Mouse (Mus musculus) layer of hippocampus, adult 8-10 months (tissue): ENCODE data around the gene Phka2. TPM values are rescaled to one million over a fixed set of nuclear protein-coding genes. Genes with fewer than 3 reads are reported as not detected.

Source experiments
- DNase-seq, 2 experiments: peaks; one replicate each; pipeline ENCODE4 v3.0.0; 2022; ENCODE audit warnings: low spot score in 2 of 2
- total RNA-seq, 4 experiments: library from RNA; stranded (reverse); gene quantifications; 2 replicates each; pipeline ENCODE4 v1.2.4; 2022

The Phka2 gene
- total RNA-seq, 4 experiments from 2014 or later: 23.2 to 51.2 (median 35.5) TPM

DNA sequence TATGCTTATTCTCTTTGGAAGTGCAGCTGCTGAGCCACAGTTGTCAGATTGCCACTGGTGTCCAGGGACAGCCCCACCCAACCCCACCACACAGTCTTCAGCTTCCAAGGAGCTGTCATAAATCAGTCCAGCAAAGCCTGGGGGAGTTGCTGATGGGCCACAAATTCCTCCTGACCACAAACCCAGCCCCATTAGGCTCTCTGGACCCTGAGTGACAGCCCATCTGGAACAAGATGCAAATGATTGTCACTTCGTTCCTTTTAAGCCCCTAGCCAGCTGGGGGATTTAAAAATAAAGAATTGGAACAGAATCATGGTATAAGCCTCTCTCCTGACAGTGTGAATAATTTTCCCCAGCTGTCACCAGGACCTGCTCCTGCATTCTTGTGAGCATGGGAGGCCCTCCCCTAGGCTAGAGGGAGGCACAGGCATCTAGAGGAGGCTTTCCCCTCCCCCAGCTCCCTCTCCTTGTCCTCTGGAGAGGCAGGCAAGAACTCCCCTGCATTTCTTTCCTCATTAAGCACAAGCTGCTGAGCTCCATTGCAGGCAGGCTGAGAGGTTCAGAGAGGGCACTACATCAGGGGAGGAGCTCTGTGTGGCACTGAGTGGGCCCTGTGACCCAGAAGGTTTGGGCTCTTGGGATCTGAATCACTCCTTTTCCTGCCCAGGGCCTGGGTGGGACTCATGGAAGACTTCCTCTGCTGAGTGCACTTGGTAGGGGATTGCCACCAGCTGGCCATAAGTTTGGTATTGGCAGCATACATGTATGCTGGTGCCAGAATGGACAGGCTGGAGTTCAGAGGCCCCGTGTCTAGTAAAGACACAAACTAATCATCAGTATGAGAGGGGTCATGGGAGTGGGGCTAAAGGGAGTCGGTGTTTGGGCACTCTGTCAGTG lies 96.8 kb downstream of the Phka2 start:
- no peak for DNase-seq

GRCm38 (mm10) chrX:160601053-160601452 lies 99.1 kb downstream of the Phka2 start:
- no peak for DNase-seq

DNA sequence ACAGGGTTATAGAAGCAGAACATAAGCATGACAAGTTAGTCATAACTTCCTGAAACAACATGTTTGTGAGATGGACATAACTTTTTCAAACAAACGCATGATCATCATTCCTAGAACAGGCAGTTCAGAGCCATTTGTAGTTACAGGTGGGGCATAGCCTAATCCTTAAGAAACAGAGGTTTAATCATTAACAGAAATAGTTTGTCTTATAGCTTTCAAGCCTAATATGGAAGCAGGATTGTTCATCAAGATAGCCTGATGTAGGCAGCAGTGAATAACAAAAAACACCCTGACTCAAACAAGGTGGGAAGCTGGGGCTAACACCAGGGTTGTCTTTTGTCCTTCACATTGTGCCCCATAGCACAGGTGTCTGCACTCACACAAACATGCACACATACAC lies 100.8 kb downstream of the Phka2 start:
- DNase-seq: no peak

- no peak for DNase-seq
Observed at GRCm38 (mm10) chrX:160603316-160603715, 101.3 kb downstream of the Phka2 start.

GRCm38 (mm10) chrX:160603981-160604541 lies 102.1 kb downstream of the Phka2 start:
- no peak for DNase-seq

DNA sequence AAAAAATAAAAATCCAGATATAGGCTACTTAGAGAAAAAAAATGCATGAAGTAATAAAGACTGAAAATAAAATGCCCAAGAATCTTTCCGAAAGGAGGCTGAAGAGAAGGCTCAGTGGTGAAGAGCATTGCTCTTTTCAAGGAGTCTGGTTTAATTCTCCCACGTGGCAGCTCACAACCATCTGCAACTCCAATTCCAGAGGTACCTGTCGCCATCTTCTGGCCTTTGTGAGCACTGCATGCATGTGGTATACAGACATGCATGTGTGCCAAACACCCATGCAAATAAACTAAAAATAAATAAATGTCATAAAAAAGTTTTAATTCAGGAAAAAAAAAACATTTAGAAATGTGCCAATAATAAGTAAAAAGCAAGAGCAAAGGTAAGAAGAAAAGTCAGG lies 107.9 kb downstream of the Phka2 start:
- no peak for DNase-seq

DNA sequence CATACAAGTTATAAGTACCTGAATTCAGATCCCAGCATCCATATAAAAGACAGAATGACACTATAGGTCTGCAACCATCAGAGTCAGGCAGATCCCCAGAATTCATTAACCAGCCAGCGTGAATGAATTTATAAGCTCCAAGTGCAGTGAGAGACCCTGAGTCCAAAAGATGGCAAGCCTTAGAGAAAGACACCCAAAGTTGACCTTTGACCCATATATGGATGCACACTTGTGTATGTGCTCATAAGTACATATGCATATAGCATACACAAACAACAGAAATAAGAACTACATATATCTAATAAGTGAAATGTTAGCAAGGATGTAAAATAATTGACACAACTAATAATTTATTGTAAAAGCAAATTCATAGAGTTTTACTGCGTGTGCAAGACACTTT lies 108.5 kb downstream of the Phka2 start:
- no peak for DNase-seq

DNA sequence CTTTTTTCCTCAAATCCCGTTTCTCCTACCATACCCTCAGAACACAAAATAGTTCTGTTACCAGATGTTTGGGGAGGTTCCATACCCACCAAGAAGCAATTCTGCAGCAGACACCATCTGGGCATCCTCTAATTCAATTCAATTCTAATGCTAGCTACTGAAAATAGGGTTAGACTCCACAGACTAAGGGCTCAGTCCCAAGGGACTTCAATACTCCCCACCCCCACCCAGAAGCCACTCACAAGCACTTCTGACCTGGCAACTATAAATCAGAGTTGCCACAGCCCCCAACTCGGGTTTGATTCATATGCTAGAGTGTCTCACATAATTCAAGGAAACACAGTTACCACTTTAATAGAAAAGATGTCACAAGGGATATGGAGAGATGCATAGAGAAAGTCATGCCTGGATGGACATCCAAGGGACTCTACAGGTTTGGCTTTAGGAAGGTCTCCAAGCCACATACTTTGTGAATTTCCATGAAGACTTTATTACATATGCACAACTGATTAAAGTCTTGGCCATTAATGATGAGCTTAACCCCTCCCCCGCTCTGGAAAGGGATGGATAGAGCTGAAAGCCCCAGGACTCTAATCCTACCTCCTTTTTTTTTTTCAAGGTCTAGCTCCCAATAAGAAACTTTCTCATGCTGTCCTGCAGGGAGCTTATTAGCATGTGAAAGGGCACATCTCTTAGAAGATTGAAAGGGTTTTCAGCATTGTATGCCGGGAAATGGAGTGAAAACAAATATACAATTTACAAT lies 109.1 kb downstream of the Phka2 start:
- no peak for DNase-seq

Other genes starting within 250 kb of the Phka2 start
- gene Adgrg2, start 111.5 kb upstream of the Phka2 start, total RNA-seq: 1 to 10 TPM in 1 of 4 experiments, under 1 TPM in 3; 0.41 to 1.6 (median 0.82) TPM
- gene Ppef1, start 233.6 kb downstream of the Phka2 start, total RNA-seq: 1 to 10 TPM in 1 of 4 experiments, under 1 TPM in 3; 0.13 to 2.8 (median 0.80) TPM